Mouse (Mus musculus): ENCODE measurements around the gene Cryl1. TPM values are rescaled to one million over a fixed set of nuclear protein-coding genes. Genes with fewer than 3 reads are reported as not detected.

The Cryl1 gene
- total and polyA plus RNA-seq, 3 experiments: 17.8 to 22.0 TPM; not detected in 1

DNA sequence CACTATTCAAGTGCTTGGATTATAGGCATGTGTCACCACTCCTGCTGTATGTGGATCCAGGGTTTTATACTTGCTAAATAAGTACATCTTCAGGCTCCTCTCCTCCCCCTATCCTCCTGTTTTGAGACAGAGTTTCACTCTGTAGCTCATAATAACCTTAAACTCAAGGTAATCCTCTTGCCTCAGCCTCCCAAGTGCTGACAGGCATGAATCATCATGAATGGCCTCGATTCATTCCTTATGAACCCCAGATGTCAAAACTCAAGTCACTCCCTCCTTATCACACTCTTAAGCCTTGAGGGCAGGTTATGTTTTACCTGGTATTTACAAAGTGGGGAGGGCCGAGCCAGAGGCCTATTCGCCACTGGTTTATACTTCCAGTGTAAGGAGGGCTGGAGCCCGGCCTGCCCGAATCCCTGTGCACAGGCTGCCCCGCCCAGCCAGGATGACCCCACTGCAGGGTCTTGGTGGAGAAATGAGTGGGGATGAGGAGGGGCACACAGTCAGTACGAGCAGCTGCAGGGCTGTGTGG lies 121.8 kb downstream of the Cryl1 start:
- H3K4me3 ChIP-seq (ENCODE audit: control insufficient read depth in 1 of 2, insufficient read depth in 1 of 2, low read depth in 2 of 2, low read length in 2 of 2): no peak overlapping the region
- no peak for TF ChIP-seq ZKSCAN1 (IDR thresholded peaks at IDR 0.05; ENCODE audit: low read depth, low read length)
- TF ChIP-seq EP300 (IDR thresholded peaks at IDR 0.05; ENCODE audit: low read depth in 1 of 2, low read length in 2 of 2): no peak
- TF ChIP-seq TAL1 (IDR thresholded peaks at IDR 0.05; ENCODE audit: low read length): no peak
- TF ChIP-seq ZNF384 (IDR thresholded peaks at IDR 0.05; ENCODE audit: low read depth, low read length): no peak
- TF ChIP-seq UBTF (IDR thresholded peaks at IDR 0.05; ENCODE audit: borderline replicate concordance, insufficient read depth, low read depth, low read length): no peak
- TF ChIP-seq MYB (IDR thresholded peaks at IDR 0.05; ENCODE audit: low read depth, low read length): no peak
- no peak for TF ChIP-seq CTCF (IDR thresholded peaks at IDR 0.05 in 2 of 3, conservative IDR thresholded peaks at IDR 0.05 in 1 of 3; ENCODE audit: control insufficient read depth in 1 of 3, insufficient read depth in 1 of 3, low read depth in 2 of 3, low read length in 3 of 3, poor library complexity in 1 of 3, severe bottlenecking in 1 of 3)
- no peaks in the 10 kb centered on the region for H3K9me3 ChIP-seq (replicated peaks; ENCODE audit: insufficient read depth, low read length)

DNA sequence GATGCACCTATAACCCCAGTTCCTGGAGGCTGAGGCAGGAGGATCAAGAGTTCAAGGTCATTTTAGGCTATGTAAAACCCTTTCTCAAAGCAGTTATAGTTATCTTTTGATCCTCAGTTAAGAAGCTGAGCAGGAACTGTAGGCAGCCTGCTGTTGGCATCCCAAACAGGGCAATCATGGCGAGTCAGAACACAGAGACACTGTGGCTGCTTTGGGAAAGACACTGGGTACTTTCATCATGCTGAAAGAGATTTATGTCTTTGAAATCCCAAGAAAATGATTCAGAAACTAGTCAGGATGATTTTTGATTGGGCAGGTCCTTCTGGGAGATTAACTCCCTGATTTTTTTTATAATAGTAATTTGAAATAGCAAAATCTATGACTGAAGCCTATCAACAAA lies 126.0 kb downstream of the Cryl1 start:
- H3K9ac ChIP-seq (ENCODE audit: control insufficient read depth, low read depth, low read length, poor library complexity, severe bottlenecking): no peak overlapping the region
- no peaks in the 10 kb centered on the region for H3K9me3 ChIP-seq (replicated peaks; ENCODE audit: insufficient read depth, low read length)
- no peak for DNase-seq (ENCODE audit: low read depth, low spot score)
- no peaks in the 10 kb centered on the region for H3K4me1 ChIP-seq (ENCODE audit: control insufficient read depth in 1 of 2, insufficient read depth in 2 of 2, low read length in 2 of 2)
- TF ChIP-seq ZNF384 (IDR thresholded peaks at IDR 0.05; ENCODE audit: low read depth, low read length) (no peak), POLR2AphosphoS2 (IDR thresholded peaks at IDR 0.05; ENCODE audit: low read length) (no peak), E2F4 (IDR thresholded peaks at IDR 0.05; ENCODE audit: borderline replicate concordance, low read depth, low read length) (no peak), KAT2A (conservative IDR thresholded peaks at IDR 0.05; ENCODE audit: low read depth, low read length) (no peak), CTCF (IDR thresholded peaks at IDR 0.05 in 2 of 3, conservative IDR thresholded peaks at IDR 0.05 in 1 of 3; ENCODE audit: control insufficient read depth in 1 of 3, insufficient read depth in 1 of 3, low read depth in 2 of 3, low read length in 3 of 3, poor library complexity in 1 of 3, severe bottlenecking in 1 of 3) (no peak), USF1 (IDR thresholded peaks at IDR 0.05; ENCODE audit: low read depth, low read length) (no peak), EP300 (IDR thresholded peaks at IDR 0.05; ENCODE audit: low read depth in 1 of 2, low read length in 2 of 2) (no peak)
- no peaks in the 10 kb centered on the region for H3K79me2 ChIP-seq (ENCODE audit: control insufficient read depth, insufficient read depth, low read length, poor library complexity)
- H3K27ac ChIP-seq (ENCODE audit: control insufficient read depth, low read depth, low read length): no peak overlapping the region
- H3K4me3 ChIP-seq (ENCODE audit: control insufficient read depth in 1 of 2, insufficient read depth in 1 of 2, low read depth in 2 of 2, low read length in 2 of 2): no peak overlapping the region
- no peaks in the 10 kb centered on the region for H3K36me3 ChIP-seq (ENCODE audit: control insufficient read depth in 1 of 2, insufficient read depth in 2 of 2, low read length in 2 of 2)
- peaks cover 5 to 9% of the 10 kb centered on the region in 2 experiments for H3K27me3 ChIP-seq (ENCODE audit: control insufficient read depth in 1 of 2, insufficient read depth in 2 of 2, low read length in 2 of 2)

More for the DNA sequence above, 121.8 kb downstream of the Cryl1 start:
- peaks cover 1 to 5% of the 10 kb centered on the region in 2 experiments; a peak in 2 of 4 replicates for H3K4me1 ChIP-seq (ENCODE audit: control insufficient read depth in 1 of 2, insufficient read depth in 2 of 2, low read length in 2 of 2)
- H3K27ac ChIP-seq (ENCODE audit: control insufficient read depth, low read depth, low read length): no peak overlapping the region
- H3K36me3 ChIP-seq (ENCODE audit: control insufficient read depth in 1 of 2, insufficient read depth in 2 of 2, low read length in 2 of 2): peaks cover 0 to 5% of the 10 kb centered on the region in 2 experiments; a peak in 2 of 4 replicates
- DNase-seq (ENCODE audit: low read depth, low spot score): no peak
- no peaks in the 10 kb centered on the region; a peak in 2 of 4 replicates for H3K27me3 ChIP-seq (ENCODE audit: control insufficient read depth in 1 of 2, insufficient read depth in 2 of 2, low read length in 2 of 2)
- no peak overlapping the region for H3K9ac ChIP-seq (ENCODE audit: control insufficient read depth, low read depth, low read length, poor library complexity, severe bottlenecking)
- no peaks in the 10 kb centered on the region for H3K79me2 ChIP-seq (ENCODE audit: control insufficient read depth, insufficient read depth, low read length, poor library complexity)

DNA sequence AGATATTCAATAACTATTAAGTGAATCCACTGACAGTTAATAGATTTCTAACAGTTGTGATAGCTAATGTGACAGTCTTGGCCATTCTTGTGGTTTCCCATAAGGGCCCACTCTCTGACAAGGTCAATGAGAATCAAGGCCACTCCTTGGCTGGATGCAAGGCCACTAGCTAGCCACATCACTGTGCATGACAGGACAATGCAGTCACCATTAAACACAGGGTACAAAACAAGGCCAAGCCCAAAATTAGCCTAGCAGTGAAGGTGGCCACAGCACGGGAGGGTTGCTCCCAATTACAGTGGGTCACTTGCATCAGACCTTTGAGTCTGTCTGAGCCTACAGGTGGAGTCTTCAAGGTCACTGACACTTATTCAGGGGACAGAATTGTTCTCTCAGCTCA lies 126.5 kb downstream of the Cryl1 start:
- H3K27me3 ChIP-seq (ENCODE audit: control insufficient read depth in 1 of 2, insufficient read depth in 2 of 2, low read length in 2 of 2): peaks cover 7 to 9% of the 10 kb centered on the region in 2 experiments
- no peak overlapping the region for H3K27ac ChIP-seq (ENCODE audit: control insufficient read depth, low read depth, low read length)
- H3K4me3 ChIP-seq (ENCODE audit: control insufficient read depth in 1 of 2, insufficient read depth in 1 of 2, low read depth in 2 of 2, low read length in 2 of 2): no peak overlapping the region
- TF ChIP-seq RCOR1 (IDR thresholded peaks at IDR 0.05; ENCODE audit: low read depth, low read length) (no peak), TAL1 (IDR thresholded peaks at IDR 0.05; ENCODE audit: low read length) (no peak), ETS1 (IDR thresholded peaks at IDR 0.05; ENCODE audit: low read depth, low read length) (no peak), MAX (IDR thresholded peaks at IDR 0.05; ENCODE audit: low read length) (no peak), NRF1 (IDR thresholded peaks at IDR 0.05; ENCODE audit: insufficient read depth, low read depth, low read length, poor library complexity, severe bottlenecking) (no peak), EP300 (IDR thresholded peaks at IDR 0.05; ENCODE audit: low read depth in 1 of 2, low read length in 2 of 2) (no peak), CHD1 (IDR thresholded peaks at IDR 0.05; ENCODE audit: low read depth, low read length) (no peak), MYC (IDR thresholded peaks at IDR 0.05; ENCODE audit: low read depth, low read length) (no peak), MAFK (IDR thresholded peaks at IDR 0.05; ENCODE audit: borderline replicate concordance, low read depth, low read length) (no peak), POLR2A (IDR thresholded peaks at IDR 0.05; ENCODE audit: control insufficient read depth in 1 of 2, insufficient read depth in 1 of 2, low read depth in 1 of 2, low read length in 2 of 2, poor library complexity in 1 of 2) (no peak), MYB (IDR thresholded peaks at IDR 0.05; ENCODE audit: low read depth, low read length) (no peak), ZNF384 (IDR thresholded peaks at IDR 0.05; ENCODE audit: low read depth, low read length) (no peak), MEF2A (IDR thresholded peaks at IDR 0.05; ENCODE audit: extremely low read depth, insufficient replicate concordance, low read depth, low read length, poor library complexity, severe bottlenecking) (no peak), TBP (IDR thresholded peaks at IDR 0.05; ENCODE audit: low read depth, low read length) (no peak)
- no peak overlapping the region for H3K9ac ChIP-seq (ENCODE audit: control insufficient read depth, low read depth, low read length, poor library complexity, severe bottlenecking)
- H3K36me3 ChIP-seq (ENCODE audit: control insufficient read depth in 1 of 2, insufficient read depth in 2 of 2, low read length in 2 of 2): no peaks in the 10 kb centered on the region
- H3K4me1 ChIP-seq (ENCODE audit: control insufficient read depth in 1 of 2, insufficient read depth in 2 of 2, low read length in 2 of 2): no peaks in the 10 kb centered on the region
- DNase-seq (ENCODE audit: low read depth, low spot score): no peak
- H3K79me2 ChIP-seq (ENCODE audit: control insufficient read depth, insufficient read depth, low read length, poor library complexity): no peaks in the 10 kb centered on the region
- H3K9me3 ChIP-seq (replicated peaks; ENCODE audit: insufficient read depth, low read length): no peaks in the 10 kb centered on the region

Data from MEL (cell line).